Mouse (Mus musculus) lung, postnatal 0 days (tissue): Measurements from ENCODE around the gene Tmem116. TPM values are rescaled to one million over a fixed set of nuclear protein-coding genes. Genes with fewer than 3 reads are reported as not detected.

Experiments used
- ATAC-seq: fragments of 200-750 bp; cut with Nextera tagmentation; 2 replicates; pipeline ENCODE4 v1.8.0; 2017; ENCODE audit warnings: moderate library complexity
- DNase-seq: peaks from one replicate; pipeline ENCODE4 v3.0.0-alpha.2; 2016; ENCODE audit warnings: low spot score
- H3K27ac ChIP-seq: fragments of 300-500 bp; sonication (generic); 2 replicates; pipeline ENCODE4 v1.5.1; 2014; ENCODE audit warnings: antibody characterized with exemption, mild to moderate bottlenecking, low read length, mixed read lengths
- H3K27me3 ChIP-seq: fragments of 300-500 bp; sonication (generic); replicated peaks from 2 replicates; pipeline ENCODE4 v1.6.1; 2014; ENCODE audit warnings: low read length, mixed read lengths; ENCODE audit not compliant: insufficient read depth
- H3K36me3 ChIP-seq: fragments of 300-500 bp; sonication (generic); 2 replicates; pipeline ENCODE4 v1.6.1; 2014; ENCODE audit warnings: low read length, mixed read lengths; ENCODE audit not compliant: insufficient read depth
- H3K4me1 ChIP-seq: fragments of 300-500 bp; sonication (generic); 2 replicates; pipeline ENCODE4 v1.6.1; 2014; ENCODE audit warnings: antibody characterized with exemption, low read depth, low read length, mixed read lengths; ENCODE audit not compliant: insufficient read depth
- H3K4me2 ChIP-seq: fragments of 300-500 bp; sonication (generic); replicated peaks from 2 replicates; pipeline ENCODE4 v1.6.1; 2014; ENCODE audit warnings: low read depth, mild to moderate bottlenecking, low read length, moderate library complexity, mixed read lengths
- H3K4me3 ChIP-seq: fragments of 300-500 bp; sonication (generic); 2 replicates; pipeline ENCODE4 v1.5.1; 2014; ENCODE audit warnings: low read depth, low read length
- H3K9ac ChIP-seq: fragments of 300-500 bp; sonication (generic); replicated peaks from 2 replicates; pipeline ENCODE4 v1.6.1; 2014; ENCODE audit warnings: low read depth, mild to moderate bottlenecking
- H3K9me3 ChIP-seq: fragments of 300-500 bp; sonication (generic); 2 replicates; pipeline ENCODE4 v1.6.1; 2016; ENCODE audit warnings: low read length, mixed read lengths
- CTCF ChIP-seq: IDR thresholded peaks from 2 replicates; pipeline ENCODE4 v1.5.1; 2016; ENCODE audit warnings: antibody characterized with exemption, mild to moderate bottlenecking
- EP300 ChIP-seq: IDR thresholded peaks from 2 replicates; pipeline ENCODE4 v1.6.1; 2016; ENCODE audit warnings: antibody characterized with exemption, mild to moderate bottlenecking, control low read depth
- WGBS: fragments of 180-500 bp; shearing (Covaris S2); extraction: QIAGEN DNeasy Blood & Tissue Kit; methylation state at CpG from one replicate; pipeline ENCODE4 v1.1.7; 2014; 5-methylcytosine and 5-hydroxymethylcytosine counted together
- polyA plus RNA-seq: library from polyadenylated mRNA; unstranded; fragments of >200 nt; fragmentation: Nextera tagmentation; extraction: Ambion mirVana; gene quantifications from 2 replicates; pipeline ENCODE4 v1.2.1, GENCODE M21; 2015

The Tmem116 gene
- polyA plus RNA-seq, result 36.1 and 40.4 TPM in 2 replicates

GRCm38 (mm10) chr5:121451644-121452025 lies at the start of gene Tmem116:
Gene Tmem116 (plus strand): TSS chr5:121451893.
- Histone ChIP-seq H3K4me1 (peaks cover 16% of the 10 kb centered on the region), H3K9me3 (no peaks in the 10 kb centered on the region), H3K4me2 (peak within 1 kb of the TSS; percentile 94), H3K27ac (peak within 1 kb of the TSS; percentile 96), H3K9ac (peak within 1 kb of the TSS; percentile 85), H3K36me3 (peaks cover 25% of the 10 kb centered on the region), H3K27me3 (no peaks in the 10 kb centered on the region), H3K4me3 (peak within 1 kb of the TSS; percentile 82)
- DNase-seq (peak; percentile 56), ATAC-seq (no peak)
- under 1% methylated on average over 17 of the region's 17 CpGs for WGBS
- TF ChIP-seq CTCF, result no peak

- Histone ChIP-seq H3K27me3 (no peaks in the 10 kb centered on the region), H3K4me1 (no peaks in the 10 kb centered on the region), H3K9ac (no peak overlapping the region), H3K27ac (no peak overlapping the region), H3K4me2 (no peak overlapping the region), H3K4me3 (no peak overlapping the region), H3K36me3 (peaks cover 7% of the 10 kb centered on the region; the same call in 1 of the 2 replicates), H3K9me3 (no peaks in the 10 kb centered on the region)
- no peak for TF ChIP-seq CTCF
- no peak for TF ChIP-seq EP300
- ATAC-seq (no peak), DNase-seq (no peak)
- 79% methylated on average over 8 of the region's 8 CpGs for WGBS
Measured at GRCm38 (mm10) chr5:121407856-121408255, 43.8 kb upstream of the Tmem116 start.

GRCm38 (mm10) chr5:121410975-121411374 lies 40.7 kb upstream of the Tmem116 start:
- no peaks in the 10 kb centered on the region for H3K9me3 ChIP-seq
- no peak for DNase-seq

GRCm38 (mm10) chr5:121420721-121421120 lies 31.0 kb upstream of the Tmem116 start:
- H3K27ac ChIP-seq, result no peak overlapping the region
- H3K4me1 ChIP-seq, result no peaks in the 10 kb centered on the region
- H3K27me3 ChIP-seq, result no peaks in the 10 kb centered on the region
- peaks cover 52% of the 10 kb centered on the region for H3K36me3 ChIP-seq
- no peak overlapping the region for H3K9ac ChIP-seq
- no peak overlapping the region for H3K4me2 ChIP-seq
- no peak overlapping the region for H3K4me3 ChIP-seq
- no peak for DNase-seq
- H3K9me3 ChIP-seq, result no peaks in the 10 kb centered on the region
- TF ChIP-seq EP300 (no peak), CTCF (no peak)
- WGBS, result 92% methylated on average over 9 of the region's 9 CpGs
- ATAC-seq, result no peak

More at GRCm38 (mm10) chr5:121410975-121411374, 40.7 kb upstream of the Tmem116 start:
- no peak overlapping the region for H3K4me2 ChIP-seq
- H3K9ac ChIP-seq, result no peak overlapping the region
- H3K4me3 ChIP-seq, result no peak overlapping the region
- TF ChIP-seq EP300, result no peak
- TF ChIP-seq CTCF, result no peak
- ATAC-seq, result no peak
- no peak overlapping the region for H3K27ac ChIP-seq
- 87% methylated on average over 4 of the region's 4 CpGs for WGBS
- no peaks in the 10 kb centered on the region for H3K4me1 ChIP-seq
- H3K36me3 ChIP-seq, result peaks cover 5% of the 10 kb centered on the region; the same call in 1 of the 2 replicates
- H3K27me3 ChIP-seq, result no peaks in the 10 kb centered on the region

- H3K9me3 ChIP-seq, result no peaks in the 10 kb centered on the region
- H3K4me2 ChIP-seq, result no peak overlapping the region
- no peaks in the 10 kb centered on the region for H3K4me1 ChIP-seq
- H3K36me3 ChIP-seq, result peaks cover 58% of the 10 kb centered on the region
- H3K4me3 ChIP-seq, result no peak overlapping the region
- H3K9ac ChIP-seq, result no peak overlapping the region
- WGBS, result 93% methylated on average over 6 of the region's 6 CpGs
- H3K27me3 ChIP-seq, result no peaks in the 10 kb centered on the region
- DNase-seq, result no peak
- no peak for TF ChIP-seq EP300
- no peak for TF ChIP-seq CTCF
- no peak for ATAC-seq
- no peak overlapping the region for H3K27ac ChIP-seq
Measured at GRCm38 (mm10) chr5:121422787-121423186, 28.9 kb upstream of the Tmem116 start.

GRCm38 (mm10) chr5:121423297-121423696 lies 28.4 kb upstream of the Tmem116 start:
- H3K9me3 ChIP-seq, result no peaks in the 10 kb centered on the region
- H3K36me3 ChIP-seq, result peaks cover 58% of the 10 kb centered on the region
- ATAC-seq (no peak), DNase-seq (no peak)
- no peak overlapping the region for H3K9ac ChIP-seq
- H3K4me2 ChIP-seq, result no peak overlapping the region
- WGBS, result 87% methylated on average over 10 of the region's 10 CpGs
- H3K4me1 ChIP-seq, result no peaks in the 10 kb centered on the region
- TF ChIP-seq EP300 (no peak), CTCF (no peak)
- H3K4me3 ChIP-seq, result no peak overlapping the region
- no peak overlapping the region for H3K27ac ChIP-seq
- no peaks in the 10 kb centered on the region for H3K27me3 ChIP-seq

GRCm38 (mm10) chr5:121428954-121429353 lies 22.7 kb upstream of the Tmem116 start:
- DNase-seq (no peak), ATAC-seq (no peak)
- 96% methylated on average over 3 of the region's 3 CpGs for WGBS
- Histone ChIP-seq H3K9me3 (no peaks in the 10 kb centered on the region), H3K27ac (no peak overlapping the region), H3K4me1 (no peaks in the 10 kb centered on the region), H3K9ac (no peak overlapping the region), H3K36me3 (peaks cover 70% of the 10 kb centered on the region), H3K4me3 (no peak overlapping the region), H3K4me2 (no peak overlapping the region), H3K27me3 (no peaks in the 10 kb centered on the region)
- TF ChIP-seq EP300 (no peak), CTCF (no peak)
